Mouse (Mus musculus) stomach, postnatal 0 days (tissue): ENCODE data around the gene Mterf4. TPM values are rescaled to one million over a fixed set of nuclear protein-coding genes. Genes with fewer than 3 reads are reported as not detected.
A peak's percentile ranks its signal among the peaks of the same experiment; 100 is the strongest.

Experiments
- ATAC-seq: fragments of 200-750 bp; cut with Nextera tagmentation; 2 replicates; pipeline ENCODE4 v1.8.0; 2017; ENCODE audit not compliant: low FRiP score, low TSS enrichment
- DNase-seq: peaks from one replicate; pipeline ENCODE4 v3.0.0-alpha.2; 2016; ENCODE audit warnings: low spot score
- H3K27ac ChIP-seq: fragments of 300-500 bp; sonication (generic); replicated peaks from 2 replicates; pipeline ENCODE4 v1.5.1; 2014; ENCODE audit warnings: mild to moderate bottlenecking, control low read depth
- H3K27me3 ChIP-seq: fragments of 300-500 bp; sonication (generic); 2 replicates; pipeline ENCODE4 v1.6.1; 2014; ENCODE audit warnings: low read length; ENCODE audit not compliant: control insufficient read depth, insufficient read depth
- H3K36me3 ChIP-seq: fragments of 300-500 bp; sonication (generic); 2 replicates; pipeline ENCODE4 v1.6.1; 2014; ENCODE audit warnings: low read length, mixed read lengths; ENCODE audit not compliant: control insufficient read depth, insufficient read depth
- H3K4me1 ChIP-seq: fragments of 300-500 bp; sonication (generic); replicated peaks from 2 replicates; pipeline ENCODE4 v1.6.1; 2014; ENCODE audit warnings: antibody characterized with exemption; ENCODE audit not compliant: control insufficient read depth, insufficient read depth
- H3K4me2 ChIP-seq: fragments of 300-500 bp; sonication (generic); replicated peaks from 2 replicates; pipeline ENCODE4 v1.6.1; 2014; ENCODE audit warnings: low read depth, mild to moderate bottlenecking, control low read depth, moderate library complexity
- H3K4me3 ChIP-seq: fragments of 300-500 bp; sonication (generic); 2 replicates; pipeline ENCODE4 v1.5.1; 2014; ENCODE audit warnings: low read depth, low read length, control low read depth
- H3K9ac ChIP-seq: fragments of 300-500 bp; sonication (generic); 2 replicates; pipeline ENCODE4 v1.6.1; 2014; ENCODE audit warnings: mild to moderate bottlenecking, low read length, control low read depth, mixed read lengths
- H3K9me3 ChIP-seq: fragments of 300-500 bp; sonication (generic); 2 replicates; pipeline ENCODE4 v1.6.1; 2016; ENCODE audit warnings: low read length; ENCODE audit not compliant: control insufficient read depth
- CTCF ChIP-seq: IDR thresholded peaks from 2 replicates; pipeline ENCODE4 v1.5.1; 2016; ENCODE audit warnings: antibody characterized with exemption, low read depth, mild to moderate bottlenecking, moderate library complexity
- EP300 ChIP-seq: optimal IDR thresholded peaks from 2 replicates; pipeline ENCODE3; 2016; ENCODE audit warnings: antibody characterized with exemption
- WGBS: fragments of 180-500 bp; shearing (Covaris S2); extraction: QIAGEN DNeasy Blood & Tissue Kit; methylation state at CpG from one replicate; pipeline ENCODE4 v1.1.7; 2014; 5-methylcytosine and 5-hydroxymethylcytosine counted together
- polyA plus RNA-seq: library from polyadenylated mRNA; unstranded; fragments of >200 nt; fragmentation: Nextera tagmentation; extraction: Ambion mirVana; gene quantifications from 2 replicates; pipeline ENCODE4 v1.2.1, GENCODE M21; 2015

Gene Mterf4
- polyA plus RNA-seq, result 13.0 and 14.7 TPM in 2 replicates

DNA sequence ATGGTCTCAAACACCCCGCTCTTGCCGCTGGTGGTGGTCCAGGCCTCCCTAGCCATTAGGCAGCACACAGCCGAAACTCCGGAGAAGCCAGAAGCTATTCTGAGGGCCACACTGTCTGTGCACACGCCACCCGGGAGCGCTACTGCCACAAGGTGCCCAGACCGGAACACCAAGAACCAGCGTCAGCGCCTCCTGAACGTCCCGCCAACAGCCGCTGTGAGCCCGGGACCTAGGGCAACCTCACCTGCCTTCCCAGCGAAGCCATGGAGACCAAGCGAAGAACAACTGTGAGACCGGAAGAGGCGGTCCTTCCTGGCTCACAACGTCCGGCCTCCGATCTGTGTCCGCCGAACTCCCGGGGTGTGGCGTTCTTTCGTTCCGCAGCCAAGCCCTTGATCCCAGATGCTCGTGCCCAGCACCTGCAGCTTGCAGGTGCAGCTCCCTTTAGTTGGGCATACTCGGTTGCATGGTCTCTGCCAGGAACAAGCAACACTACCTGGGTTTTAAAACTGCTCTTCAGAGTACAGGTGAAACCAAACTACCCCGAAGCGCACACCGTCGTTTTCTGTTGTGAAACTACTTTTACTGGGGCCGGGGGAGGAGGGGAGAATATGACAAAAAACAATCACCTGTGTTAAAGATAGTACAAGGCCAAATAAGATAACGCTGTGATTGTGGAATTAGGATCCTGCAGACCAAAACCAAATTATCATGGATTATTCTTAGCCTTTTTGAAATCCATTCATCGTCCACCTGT, at the start of gene Mterf4:
TSS of gene Mterf4 (minus strand) at position 335 of the 757 bp plus-strand sequence.
- Histone ChIP-seq H3K4me2 (peak within 1 kb of the TSS; percentile 91), H3K36me3 (peaks cover 5% of the 10 kb centered on the region; the same call in 1 of the 2 replicates), H3K27me3 (no peaks in the 10 kb centered on the region), H3K4me1 (no peaks in the 10 kb centered on the region), H3K9me3 (no peaks in the 10 kb centered on the region), H3K9ac (peak within 1 kb of the TSS; percentile 88), H3K4me3 (peak within 1 kb of the TSS; percentile 65), H3K27ac (peak within 1 kb of the TSS; percentile 53; the same call in 1 of the 2 replicates)
- TF ChIP-seq CTCF, result peak; percentile 4; the same call in 1 of the 2 replicates
- no peak for TF ChIP-seq EP300
- ATAC-seq (peak; percentile 98), DNase-seq (peak; percentile 89)
- WGBS, result 7% methylated on average over 36 of the region's 36 CpGs

DNA sequence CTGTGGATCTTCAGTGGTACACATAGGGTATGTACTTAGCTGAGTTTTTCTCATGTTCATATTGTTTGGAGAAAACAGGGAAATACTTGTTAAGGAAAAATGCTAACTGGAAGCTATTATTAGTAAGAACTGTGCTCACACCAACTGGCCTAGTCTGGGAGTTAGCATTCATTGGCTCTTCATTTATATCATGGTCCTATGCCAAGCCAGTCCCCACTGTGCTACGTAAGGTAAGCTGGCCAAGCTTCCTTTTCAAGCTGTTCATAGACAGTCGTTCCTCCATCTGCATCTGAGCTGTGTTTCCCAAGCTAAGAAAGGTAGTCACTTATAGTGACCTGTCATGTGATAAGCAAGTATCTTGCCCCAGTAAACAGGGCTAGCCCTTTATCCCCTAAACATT, 47.0 kb upstream of the Mterf4 start:
- Histone ChIP-seq H3K4me2 (no peak overlapping the region), H3K36me3 (peaks cover 9% of the 10 kb centered on the region), H3K4me3 (no peak overlapping the region), H3K9ac (no peak overlapping the region), H3K27ac (no peak overlapping the region), H3K9me3 (no peaks in the 10 kb centered on the region), H3K27me3 (no peaks in the 10 kb centered on the region), H3K4me1 (no peaks in the 10 kb centered on the region)
- TF ChIP-seq EP300, result no peak
- TF ChIP-seq CTCF, result no peak
- WGBS, result 85% methylated on average over 2 of the region's 2 CpGs
- no peak for ATAC-seq
- no peak for DNase-seq

DNA sequence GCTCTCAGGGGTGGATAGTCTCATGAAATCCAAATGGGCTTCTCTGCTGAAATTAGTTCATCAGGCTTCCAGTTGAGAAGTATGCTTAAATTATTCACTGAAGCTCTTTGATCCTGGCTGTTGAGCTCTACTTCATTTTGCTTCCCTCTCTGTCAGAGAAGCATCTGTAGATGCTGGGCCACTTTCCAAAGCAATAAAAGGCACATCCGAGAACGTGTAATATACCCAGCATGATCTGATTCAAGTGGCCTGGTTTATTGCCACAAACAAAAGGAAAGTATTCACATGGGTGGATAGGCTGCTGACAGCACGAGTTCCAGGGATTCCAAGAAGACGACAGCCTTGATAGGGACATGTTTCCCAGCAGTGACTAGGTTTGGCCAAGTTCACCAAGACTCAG, 44.0 kb upstream of the Mterf4 start:
- 85% methylated on average over 4 of the region's 4 CpGs for WGBS
- Histone ChIP-seq H3K4me1 (no peaks in the 10 kb centered on the region), H3K36me3 (peaks cover 12% of the 10 kb centered on the region)

DNA sequence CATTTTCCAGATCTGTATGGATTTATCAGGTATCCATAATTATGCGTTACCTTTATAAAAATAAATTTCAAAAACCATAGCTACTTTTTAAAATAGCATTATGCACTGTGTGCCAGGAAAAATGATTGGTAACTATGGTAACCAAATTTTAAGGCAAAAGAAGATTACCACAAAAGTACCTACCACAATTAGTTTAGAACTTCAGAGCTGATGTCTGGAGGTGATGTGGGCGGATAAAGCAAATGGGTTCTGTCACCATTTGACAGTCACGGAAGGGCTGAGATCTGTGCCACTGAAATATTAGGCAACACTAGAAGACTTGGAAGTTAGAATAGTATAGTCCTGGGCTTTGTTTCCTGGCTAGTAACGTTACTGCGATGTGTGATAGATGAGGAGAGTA, 41.5 kb upstream of the Mterf4 start:
- Histone ChIP-seq H3K36me3 (peaks cover 8% of the 10 kb centered on the region), H3K9me3 (no peaks in the 10 kb centered on the region), H3K4me2 (no peak overlapping the region), H3K9ac (no peak overlapping the region), H3K4me3 (no peak overlapping the region), H3K4me1 (0 out of 2 replicates have a peak, but pooled peaks cover 2% of the 10 kb centered on the region), H3K27ac (no peak overlapping the region), H3K27me3 (no peaks in the 10 kb centered on the region)
- TF ChIP-seq CTCF (no peak), EP300 (no peak)
- WGBS, result 91% methylated on average over 5 of the region's 5 CpGs
- DNase-seq, result no peak
- no peak for ATAC-seq

More for the DNA sequence above, 44.0 kb upstream of the Mterf4 start:
- H3K4me3 ChIP-seq, result no peak overlapping the region
- H3K27me3 ChIP-seq, result no peaks in the 10 kb centered on the region
- no peak overlapping the region for H3K4me2 ChIP-seq
- no peak overlapping the region for H3K9ac ChIP-seq
- ATAC-seq, result no peak
- DNase-seq, result no peak
- TF ChIP-seq EP300, result no peak
- TF ChIP-seq CTCF, result no peak
- H3K9me3 ChIP-seq, result no peaks in the 10 kb centered on the region
- no peak overlapping the region for H3K27ac ChIP-seq

DNA sequence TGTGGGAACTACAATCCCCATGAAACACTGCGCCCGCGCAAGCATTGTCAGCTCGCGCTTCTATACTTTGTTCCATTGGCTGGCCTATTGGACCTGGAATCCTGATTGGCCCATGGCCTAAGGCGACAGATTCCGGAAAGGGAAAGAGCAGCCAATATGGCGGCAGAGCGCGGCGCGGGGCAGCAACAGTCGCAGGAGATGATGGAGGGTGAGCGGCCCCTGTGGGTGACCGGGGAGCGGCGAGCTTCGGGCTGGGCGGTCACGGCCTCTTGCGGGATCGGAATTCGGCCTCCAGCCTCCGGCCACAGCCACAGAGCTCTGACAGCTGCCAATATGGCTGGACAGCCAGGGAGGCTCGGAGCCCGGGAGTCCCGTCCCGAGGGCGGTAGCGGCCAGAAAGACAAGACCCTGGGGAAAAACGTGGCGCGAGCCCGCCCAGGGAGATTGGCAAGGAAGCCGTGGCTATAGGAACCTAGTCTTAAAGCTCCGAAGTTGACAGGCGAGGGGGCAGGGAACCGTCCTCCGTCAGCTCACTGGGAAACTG, 37.9 kb upstream of the Mterf4 start:
- WGBS, result 1% methylated on average over 39 of the region's 39 CpGs

More for the DNA sequence above, 37.9 kb upstream of the Mterf4 start:
- ATAC-seq (peak; percentile 96), DNase-seq (peak; percentile 92)
- Histone ChIP-seq H3K27me3 (no peaks in the 10 kb centered on the region), H3K27ac (peak overlapping the region; percentile 65), H3K4me3 (peak overlapping the region; percentile 90), H3K4me2 (peak overlapping the region; percentile 90), H3K4me1 (0 out of 2 replicates have a peak, but pooled peaks cover 2% of the 10 kb centered on the region), H3K36me3 (0 out of 2 replicates have a peak, but pooled peaks cover 3% of the 10 kb centered on the region), H3K9ac (peak overlapping the region; percentile 79), H3K9me3 (no peaks in the 10 kb centered on the region)
- TF ChIP-seq EP300, result no peak
- peak; percentile 68 for TF ChIP-seq CTCF
